Mouse (Mus musculus) liver, embryonic 11.5 days (tissue): Measurements from ENCODE around the gene Mmp15. TPM values are rescaled to one million over a fixed set of nuclear protein-coding genes. Genes with fewer than 3 reads are reported as not detected.

Experiments
- ATAC-seq: fragments of 200-750 bp; cut with Nextera tagmentation; replicated peaks from 2 replicates; pipeline ENCODE4 v1.8.0; 2017; ENCODE audit warnings: moderate number of reproducible peaks, mild to moderate bottlenecking, moderate TSS enrichment, moderate library complexity; ENCODE audit not compliant: low FRiP score
- DNase-seq: peaks from one replicate; pipeline ENCODE4 v3.0.0-alpha.2; 2017; ENCODE audit warnings: low spot score
- H3K27ac ChIP-seq: fragments of 300-500 bp; sonication (generic); 2 replicates; pipeline ENCODE4 v1.5.1; 2014; ENCODE audit warnings: mild to moderate bottlenecking, low read depth, low read length, control low read depth
- H3K27me3 ChIP-seq: fragments of 300-500 bp; sonication (generic); replicated peaks from 2 replicates; pipeline ENCODE4 v1.6.1; 2014; ENCODE audit warnings: low read length, mixed read lengths; ENCODE audit not compliant: control insufficient read depth, insufficient read depth
- H3K36me3 ChIP-seq: fragments of 300-500 bp; sonication (generic); 2 replicates; pipeline ENCODE4 v1.6.1; 2014; ENCODE audit warnings: mild to moderate bottlenecking, low read length, moderate library complexity, mixed read lengths; ENCODE audit not compliant: control insufficient read depth, insufficient read depth
- H3K4me1 ChIP-seq: fragments of 300-500 bp; sonication (generic); replicated peaks from 2 replicates; pipeline ENCODE4 v1.6.1; 2014; ENCODE audit warnings: low read length, mixed read lengths; ENCODE audit not compliant: control insufficient read depth, insufficient read depth
- H3K4me2 ChIP-seq: fragments of 300-500 bp; sonication (generic); 2 replicates; pipeline ENCODE4 v1.6.1; 2014; ENCODE audit warnings: mild to moderate bottlenecking, control low read depth, moderate library complexity
- H3K4me3 ChIP-seq: fragments of 300-500 bp; sonication (generic); 2 replicates; pipeline ENCODE4 v1.5.1; 2014; ENCODE audit warnings: low read depth, low read length, control low read depth
- H3K9ac ChIP-seq: fragments of 300-500 bp; sonication (generic); 2 replicates; pipeline ENCODE4 v1.6.1; 2014; ENCODE audit warnings: low read depth, low read length, control low read depth
- H3K9me3 ChIP-seq: fragments of 300-500 bp; sonication (generic); 2 replicates; pipeline ENCODE4 v1.6.1; 2016; ENCODE audit warnings: low read length, inconsistent platforms, mixed read lengths; ENCODE audit not compliant: control insufficient read depth
- WGBS: fragments of 180-500 bp; shearing (Covaris S2); extraction: QIAGEN DNeasy Blood & Tissue Kit; methylation state at CpG from one replicate; pipeline ENCODE4 v1.1.7; 2014; 5-methylcytosine and 5-hydroxymethylcytosine counted together
- polyA plus RNA-seq: library from polyadenylated mRNA; unstranded; fragments of >200 nt; fragmentation: Nextera tagmentation; extraction: Ambion mirVana; gene quantifications from 2 replicates; pipeline ENCODE4 v1.2.1, GENCODE M21; 2014

Gene Mmp15
- polyA plus RNA-seq, 1 experiment from 2014 or later, result 5.4 TPM

- H3K4me3 ChIP-seq, result peak overlapping the region; percentile 85
- H3K27ac ChIP-seq, result peak overlapping the region; percentile 97
- H3K9ac ChIP-seq, result peak overlapping the region; percentile 75
- H3K4me1 ChIP-seq, result peaks cover 17% of the 10 kb centered on the region
- H3K36me3 ChIP-seq, result peaks cover 24% of the 10 kb centered on the region
- DNase-seq, result no peak
- peak overlapping the region; percentile 95 for H3K4me2 ChIP-seq
- H3K9me3 ChIP-seq, result no peaks in the 10 kb centered on the region
- no peaks in the 10 kb centered on the region for H3K27me3 ChIP-seq
- ATAC-seq, result no peak; the same call in 1 of the 2 replicates
- 25% methylated on average over 21 of the region's 21 CpGs for WGBS
These were observed 19.4 kb upstream of the Mmp15 start for GRCm38 (mm10) chr8:95332437-95333199.

DNA sequence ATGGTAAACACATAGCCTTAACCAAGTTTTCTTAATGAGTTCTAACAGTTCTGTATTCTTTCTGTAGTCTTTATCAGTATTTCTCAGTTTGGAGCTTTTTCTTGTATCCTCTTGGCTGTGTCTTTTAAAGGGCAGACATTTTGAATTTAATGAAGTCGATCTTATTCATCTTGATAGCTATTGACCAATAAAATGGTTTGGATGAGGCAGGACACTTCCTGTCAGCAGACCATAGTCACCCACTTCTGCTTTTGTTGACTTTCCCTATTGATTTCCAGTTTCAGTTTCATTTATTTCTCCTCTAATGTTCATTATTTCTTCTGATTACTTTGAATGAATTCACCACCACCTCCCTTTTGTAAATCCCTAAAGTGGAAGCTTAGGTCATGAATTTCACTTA lies 16.4 kb upstream of the Mmp15 start:
- no peak for ATAC-seq
- Histone ChIP-seq H3K36me3 (peaks cover 4% of the 10 kb centered on the region; the same call in 1 of the 2 replicates), H3K27ac (no peak overlapping the region), H3K4me3 (no peak overlapping the region), H3K4me2 (no peak overlapping the region), H3K4me1 (peaks cover 9% of the 10 kb centered on the region), H3K27me3 (no peaks in the 10 kb centered on the region), H3K9me3 (no peaks in the 10 kb centered on the region), H3K9ac (no peak overlapping the region)
- WGBS, result 75% methylated on average over 1 of the region's 1 CpGs
- no peak for DNase-seq

DNA sequence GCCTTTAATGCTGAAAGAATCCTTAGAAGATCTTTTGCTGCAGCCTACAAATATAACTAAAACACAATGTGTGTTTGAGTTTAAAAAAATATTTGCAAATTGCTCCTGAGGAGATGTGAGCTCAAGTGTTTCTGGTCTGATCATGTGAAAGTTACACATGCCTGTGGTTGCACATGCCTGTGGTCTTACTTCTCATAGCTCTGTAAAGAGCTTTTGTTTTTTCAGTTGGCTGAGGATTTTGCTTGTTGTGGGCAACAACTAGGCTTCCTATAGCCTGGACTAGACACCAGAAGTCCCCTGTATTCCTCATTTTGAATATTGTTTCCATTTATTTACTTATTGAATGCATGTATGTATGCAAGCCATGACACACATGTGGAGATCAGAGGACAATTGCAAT lies 15.7 kb upstream of the Mmp15 start:
- Histone ChIP-seq H3K27ac (no peak overlapping the region), H3K4me3 (no peak overlapping the region), H3K9me3 (no peaks in the 10 kb centered on the region), H3K9ac (no peak overlapping the region), H3K27me3 (no peaks in the 10 kb centered on the region), H3K4me2 (no peak overlapping the region), H3K36me3 (peaks cover 4% of the 10 kb centered on the region; the same call in 1 of the 2 replicates), H3K4me1 (peaks cover 4% of the 10 kb centered on the region)
- DNase-seq, result no peak
- ATAC-seq, result no peak

- 74% methylated on average over 5 of the region's 5 CpGs for WGBS
These were observed 10.3 kb upstream of the Mmp15 start for GRCm38 (mm10) chr8:95341721-95342120.

GRCm38 (mm10) chr8:95344668-95345067 lies 7.4 kb upstream of the Mmp15 start:
- WGBS, result 76% methylated on average over 6 of the region's 6 CpGs
- DNase-seq (no peak), ATAC-seq (no peak)
- Histone ChIP-seq H3K4me3 (no peak overlapping the region), H3K4me1 (no peaks in the 10 kb centered on the region), H3K36me3 (no peaks in the 10 kb centered on the region; the same call in 1 of the 2 replicates), H3K27me3 (peaks cover 8% of the 10 kb centered on the region), H3K9ac (no peak overlapping the region), H3K9me3 (no peaks in the 10 kb centered on the region), H3K4me2 (no peak overlapping the region), H3K27ac (no peak overlapping the region)

More at GRCm38 (mm10) chr8:95341721-95342120, 10.3 kb upstream of the Mmp15 start:
- Histone ChIP-seq H3K4me3 (no peak overlapping the region), H3K9ac (no peak overlapping the region), H3K27me3 (no peaks in the 10 kb centered on the region), H3K27ac (no peak overlapping the region), H3K36me3 (no peaks in the 10 kb centered on the region; the same call in 1 of the 2 replicates), H3K4me2 (no peak overlapping the region), H3K4me1 (no peaks in the 10 kb centered on the region), H3K9me3 (no peaks in the 10 kb centered on the region)
- DNase-seq, result no peak
- no peak for ATAC-seq

DNA sequence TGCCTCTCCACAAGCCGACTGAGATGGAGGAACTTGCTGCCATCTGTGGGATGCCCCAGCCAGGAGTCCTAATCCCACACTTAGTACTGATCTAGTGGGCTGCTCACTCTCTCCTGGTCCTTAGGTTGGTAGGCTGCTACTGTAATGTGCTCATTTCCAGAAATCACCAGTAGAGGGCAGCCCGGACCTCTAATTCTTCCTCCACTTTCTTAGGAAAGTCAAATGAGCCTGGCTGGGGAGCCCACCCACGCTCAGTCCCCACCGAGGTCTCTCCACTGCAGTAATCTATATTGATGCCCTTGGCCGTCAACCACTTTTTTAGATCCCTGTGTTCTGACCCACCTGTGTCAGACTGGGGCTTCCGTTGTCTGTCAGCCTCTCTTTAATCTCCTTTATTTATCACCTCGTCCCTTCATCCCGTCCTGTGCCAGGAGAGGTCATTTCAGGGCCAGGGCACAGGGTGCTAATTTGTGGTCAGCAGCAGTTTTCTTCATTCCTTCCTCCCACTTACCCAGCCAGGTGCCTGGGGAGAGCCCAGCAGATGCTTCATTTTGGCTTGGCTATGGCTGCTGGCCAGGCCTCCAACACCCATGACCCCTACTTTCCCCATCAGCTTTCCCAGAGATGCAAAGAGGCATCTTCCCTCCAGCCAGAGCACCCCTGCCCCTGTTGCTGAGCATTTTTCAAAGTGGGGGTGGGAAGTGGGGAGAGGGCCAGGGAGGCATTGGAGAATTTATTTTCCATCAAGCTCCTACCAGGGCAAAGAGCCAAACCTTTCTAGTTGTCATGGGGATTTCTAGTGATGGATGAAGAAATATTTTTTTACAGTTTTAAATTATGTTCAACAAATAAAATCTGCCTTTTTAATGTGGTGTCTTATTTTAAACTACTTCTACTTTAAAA lies 5.2 kb upstream of the Mmp15 start:
- H3K9ac ChIP-seq, result no peak overlapping the region
- peaks cover 3% of the 10 kb centered on the region for H3K4me1 ChIP-seq
- H3K27ac ChIP-seq, result no peak overlapping the region
- no peak for DNase-seq
- peaks cover 27% of the 10 kb centered on the region for H3K27me3 ChIP-seq
- H3K36me3 ChIP-seq, result no peaks in the 10 kb centered on the region; the same call in 1 of the 2 replicates
- no peak overlapping the region for H3K4me3 ChIP-seq
- no peaks in the 10 kb centered on the region for H3K9me3 ChIP-seq
- no peak overlapping the region for H3K4me2 ChIP-seq
- ATAC-seq, result peak; percentile 42; the same call in 1 of the 2 replicates
- WGBS, result 33% methylated on average over 8 of the region's 8 CpGs

DNA sequence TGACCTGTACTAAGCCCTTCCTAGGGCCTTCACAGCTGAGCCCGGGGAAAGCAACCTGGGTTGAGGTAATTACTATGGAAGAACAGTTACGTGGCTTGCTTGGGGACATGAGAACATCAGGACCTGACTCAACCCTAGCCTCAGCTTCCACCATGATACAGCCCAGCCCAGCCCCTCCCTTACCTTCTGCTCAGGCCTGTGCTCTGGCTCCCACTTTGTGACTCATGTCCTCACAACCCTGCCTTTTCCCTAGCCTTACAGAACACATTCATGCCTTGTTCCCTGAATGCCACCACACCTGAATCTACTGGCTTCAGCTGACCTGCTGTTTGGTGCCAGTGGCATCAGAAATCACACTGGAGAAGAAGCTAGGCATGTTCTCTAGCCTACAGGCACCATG lies 3.7 kb upstream of the Mmp15 start:
- WGBS, result 81% methylated on average over 2 of the region's 2 CpGs
- no peaks in the 10 kb centered on the region for H3K36me3 ChIP-seq
- H3K9ac ChIP-seq, result no peak overlapping the region
- H3K4me3 ChIP-seq, result no peak overlapping the region
- no peak overlapping the region for H3K4me2 ChIP-seq
- ATAC-seq, result no peak
- DNase-seq, result no peak
- no peak overlapping the region for H3K27ac ChIP-seq
- H3K9me3 ChIP-seq, result no peaks in the 10 kb centered on the region
- peaks cover 41% of the 10 kb centered on the region for H3K27me3 ChIP-seq
- peaks cover 4% of the 10 kb centered on the region for H3K4me1 ChIP-seq

DNA sequence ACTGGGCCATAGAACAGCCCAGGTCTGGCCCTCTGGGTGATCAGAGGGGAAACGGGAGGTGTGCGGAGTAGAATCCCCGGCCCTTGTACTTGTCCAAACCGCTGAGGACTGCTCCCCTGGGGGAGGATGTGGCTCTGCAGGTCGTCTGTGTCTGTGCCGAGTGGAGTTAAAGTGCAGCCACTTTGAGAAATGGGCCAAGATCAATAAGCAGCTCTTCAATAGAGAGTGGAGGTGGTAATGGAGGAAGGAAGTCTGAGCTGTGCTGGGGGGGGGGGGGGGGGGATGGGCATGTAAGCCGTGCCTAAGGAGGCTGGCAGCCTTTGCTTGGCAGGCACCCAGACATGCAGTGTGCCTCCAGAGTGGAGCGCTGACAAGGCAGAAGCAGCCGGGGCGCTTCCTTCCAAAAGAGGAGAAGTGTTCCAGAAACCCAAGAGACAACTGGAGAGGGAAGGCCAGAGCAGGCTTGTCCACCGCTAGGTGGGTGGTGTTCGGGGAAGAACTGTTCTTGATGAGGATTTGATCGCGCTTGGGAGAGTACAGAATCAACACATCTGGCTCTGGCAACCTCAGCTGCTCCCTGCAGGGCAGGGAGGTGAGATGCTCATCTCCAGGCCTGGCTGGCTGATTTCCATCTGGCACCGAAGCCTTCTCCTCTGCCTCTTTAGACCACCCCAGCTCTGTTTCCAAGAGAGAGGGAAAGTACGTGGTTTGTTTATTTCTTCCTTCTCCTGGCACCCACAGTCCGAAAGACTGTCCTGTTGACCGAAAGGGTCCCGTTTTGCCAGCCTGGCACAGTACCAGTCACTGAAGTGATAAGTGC lies 3.0 kb upstream of the Mmp15 start:
- peaks cover 4% of the 10 kb centered on the region for H3K4me1 ChIP-seq
- no peak overlapping the region for H3K27ac ChIP-seq
- no peak overlapping the region for H3K4me2 ChIP-seq
- peaks cover 48% of the 10 kb centered on the region for H3K27me3 ChIP-seq
- no peaks in the 10 kb centered on the region for H3K9me3 ChIP-seq
- 57% methylated on average over 19 of the region's 19 CpGs for WGBS
- no peaks in the 10 kb centered on the region for H3K36me3 ChIP-seq
- ATAC-seq (no peak), DNase-seq (no peak)
- no peak overlapping the region for H3K4me3 ChIP-seq
- H3K9ac ChIP-seq, result no peak overlapping the region
